Comparison of ENCODE assay signal across 15 mouse cellular contexts in genomic region chr9:53072088-53072487, GRCm38 (mm10).
DNase-seq lines count a peak whose midpoint lies in the region; ATAC-seq and TF ChIP-seq lines count a peak whose summit lies in the region.
"Had no signal": no experiment of that assay in that cellular context is flagged by ENCODE, and none has a peak within 500 bp of the region (broad histone marks: within the 10 kb centered on the region; RNA-seq: fewer than 3 reads in every experiment).

No protein-coding gene starts in this region.

- peak; percentile 80 for ATAC-seq in hindbrain, embryonic 15.5 days (ENCODE audit: low FRiP score, low read depth)
- no peak for ATAC-seq in hindbrain, embryonic 11.5 days (ENCODE audit: low FRiP score)
- ATAC-seq: Patski had no signal

- H3K4me3 ChIP-seq in hindbrain, embryonic 15.5 days, result no peak overlapping the region
- H3K4me3 ChIP-seq in hindbrain, embryonic 11.5 days (ENCODE audit: low read depth, low read length), result no peak overlapping the region
- no peak overlapping the region for H3K4me3 ChIP-seq in kidney, adult 2 months (ENCODE audit: insufficient read depth, low read depth, low read length)
- H3K4me3 ChIP-seq: heart, embryonic 15.5 days had no signal

- no peaks in the 10 kb centered on the region for H3K9me3 ChIP-seq in hindbrain, embryonic 15.5 days
- no peaks in the 10 kb centered on the region for H3K9me3 ChIP-seq in hindbrain, embryonic 11.5 days (ENCODE audit: control insufficient read depth, low read length)
- H3K9me3 ChIP-seq: heart, embryonic 15.5 days had no signal

- DNase-seq in cerebellum, postnatal 14 days, result peak; percentile 65 to 71
- DNase-seq in cerebellum, adult 9-11 months, result no peak
- DNase-seq in hindbrain, embryonic 11.5 days (ENCODE audit: low spot score), result no peak
- DNase-seq in brain, embryonic 14.5 days (ENCODE audit: low read depth), result peak; percentile 75
- peak; percentile 75 for DNase-seq in layer of hippocampus, adult 9-11 months
- no peak for DNase-seq in kidney, postnatal 14 days
- no peak for DNase-seq in kidney, adult 2 months
- DNase-seq: cerebellum, adult 9-10 months; gastrocnemius, postnatal 36 days; kidney, postnatal 10 days; right cerebral cortex, postnatal 25 days; thymus, adult 18-20 months had no signal

- H3K4me2 ChIP-seq in hindbrain, embryonic 15.5 days, result no peak overlapping the region
- H3K4me2 ChIP-seq in hindbrain, embryonic 11.5 days (replicated peaks; ENCODE audit: low read depth, low read length), result no peak overlapping the region
- H3K4me2 ChIP-seq: heart, embryonic 15.5 days had no signal

- no peaks in the 10 kb centered on the region for H3K27me3 ChIP-seq in hindbrain, embryonic 15.5 days
- H3K27me3 ChIP-seq in hindbrain, embryonic 11.5 days (ENCODE audit: control insufficient read depth, insufficient read depth, low read length), result no peaks in the 10 kb centered on the region
- H3K27me3 ChIP-seq in kidney, adult 2 months (replicated peaks; ENCODE audit: control insufficient read depth, insufficient read depth, low read length), result no peaks in the 10 kb centered on the region
- H3K27me3 ChIP-seq: heart, embryonic 15.5 days; Patski had no signal

- TF ChIP-seq CTCF in brain, embryonic 14.5 days (IDR thresholded peaks at IDR 0.05; ENCODE audit: borderline replicate concordance, extremely low read depth, insufficient read depth, insufficient read length), result no peak
- no peak for TF ChIP-seq CTCF in kidney, adult 2 months (conservative IDR thresholded peaks at IDR 0.05; ENCODE audit: insufficient read depth, insufficient read length, low read depth, low read length)

- WGBS in hindbrain, embryonic 15.5 days, result 73% methylated on average over 9 of the region's 9 CpGs
- WGBS in hindbrain, embryonic 11.5 days, result 91% methylated on average over 9 of the region's 9 CpGs
- 82% methylated on average over 9 of the region's 9 CpGs for WGBS in kidney, adult 2 months

- no peak for TF ChIP-seq POLR2A in brain, embryonic 14.5 days (IDR thresholded peaks at IDR 0.05; ENCODE audit: borderline replicate concordance, extremely low read depth, insufficient read depth, insufficient read length, poor library complexity, severe bottlenecking)
- no peak for TF ChIP-seq POLR2A in kidney, adult 2 months (IDR thresholded peaks at IDR 0.05; ENCODE audit: low read depth, low read length)

- H3K27ac ChIP-seq in hindbrain, embryonic 15.5 days (replicated peaks), result no peak overlapping the region
- H3K27ac ChIP-seq in hindbrain, embryonic 11.5 days (ENCODE audit: low read depth, low read length), result no peak overlapping the region
- H3K27ac ChIP-seq in kidney, adult 2 months (ENCODE audit: insufficient read depth, low read depth, low read length), result no peak overlapping the region
- H3K27ac ChIP-seq: heart, embryonic 15.5 days had no signal

- H3K4me1 ChIP-seq in hindbrain, embryonic 15.5 days (replicated peaks), result peaks cover 3% of the 10 kb centered on the region; the same call in 1 of the 2 replicates
- no peaks in the 10 kb centered on the region for H3K4me1 ChIP-seq in hindbrain, embryonic 11.5 days (replicated peaks; ENCODE audit: control insufficient read depth, insufficient read depth, low read length)
- no peaks in the 10 kb centered on the region for H3K4me1 ChIP-seq in kidney, adult 2 months (ENCODE audit: control insufficient read depth, insufficient read depth, low read length)

- no peak overlapping the region for H3K9ac ChIP-seq in hindbrain, embryonic 15.5 days
- H3K9ac ChIP-seq in hindbrain, embryonic 11.5 days (ENCODE audit: low read depth, low read length), result no peak overlapping the region
- H3K9ac ChIP-seq: heart, embryonic 15.5 days had no signal

- no peaks in the 10 kb centered on the region for H3K36me3 ChIP-seq in hindbrain, embryonic 15.5 days
- H3K36me3 ChIP-seq in hindbrain, embryonic 11.5 days (ENCODE audit: control insufficient read depth, insufficient read depth, low read length), result no peaks in the 10 kb centered on the region
- H3K36me3 ChIP-seq in kidney, adult 2 months (ENCODE audit: control insufficient read depth, insufficient read depth, low read length), result no peaks in the 10 kb centered on the region
- H3K36me3 ChIP-seq: heart, embryonic 15.5 days had no signal

Comparison
In these comparisons a context has a peak if more than half of its experiments do, and no peak if none do; other contexts are left out.
1. DNase-seq: peak in cerebellum, postnatal 14 days (2 of 2), brain, embryonic 14.5 days (single experiment) and layer of hippocampus, adult 9-11 months (single experiment); none in cerebellum, adult 9-11 months (single experiment), hindbrain, embryonic 11.5 days (single experiment), kidney, postnatal 14 days (single experiment) and kidney, adult 2 months (single experiment).